Mouse (Mus musculus) midbrain, embryonic 16.5 days (tissue): ENCODE measurements at regions not wholly inside any gene's neighbourhood (a gene's known extent, or its start where the extent isn't known, plus 50 kb on each side); places are given as distances from the start of the nearest gene placed in this dataset.
"Not testable (repeated sequence)": the region's sequence is repeated elsewhere in the genome, so short reads cannot be mapped to it uniquely, and the experiment has no call there.

Experiments
- ATAC-seq: fragments of 200-750 bp; cut with Nextera tagmentation; 2 replicates; pipeline ENCODE4 v1.8.0; 2017; ENCODE audit warnings: moderate TSS enrichment
- H3K27ac ChIP-seq: fragments of 300-500 bp; sonication (generic); 2 replicates; pipeline ENCODE4 v1.5.1; 2014; ENCODE audit warnings: mild to moderate bottlenecking, low read length, mixed read lengths
- H3K27me3 ChIP-seq: fragments of 300-500 bp; sonication (generic); 2 replicates; pipeline ENCODE4 v1.6.1; 2014; ENCODE audit warnings: low read depth, low read length, mixed read lengths; ENCODE audit not compliant: control insufficient read depth, insufficient read depth
- H3K36me3 ChIP-seq: fragments of 300-500 bp; sonication (generic); 2 replicates; pipeline ENCODE4 v1.6.1; 2014; ENCODE audit warnings: mild to moderate bottlenecking, low read length, moderate library complexity, mixed read lengths; ENCODE audit not compliant: control insufficient read depth, insufficient read depth
- H3K4me1 ChIP-seq: fragments of 300-500 bp; sonication (generic); 2 replicates; pipeline ENCODE4 v1.6.1; 2014; ENCODE audit warnings: mild to moderate bottlenecking, low read length, mixed read lengths; ENCODE audit not compliant: control insufficient read depth, insufficient read depth
- H3K4me2 ChIP-seq: fragments of 300-500 bp; sonication (generic); 2 replicates; pipeline ENCODE4 v1.6.1; 2014; ENCODE audit warnings: mild to moderate bottlenecking, low read length, mixed read lengths
- H3K4me3 ChIP-seq: fragments of 300-500 bp; sonication (generic); 2 replicates; pipeline ENCODE4 v1.5.1; 2014; ENCODE audit warnings: low read depth, mild to moderate bottlenecking, low read length, moderate library complexity, mixed read lengths
- H3K9ac ChIP-seq: fragments of 300-500 bp; sonication (generic); 2 replicates; pipeline ENCODE4 v1.6.1; 2014; ENCODE audit warnings: low read depth, low read length, mixed read lengths
- H3K9me3 ChIP-seq: fragments of 300-500 bp; sonication (generic); replicated peaks from 2 replicates; pipeline ENCODE4 v1.6.1; 2014; ENCODE audit warnings: mild to moderate bottlenecking, low read length, mixed read lengths; ENCODE audit not compliant: control insufficient read depth, poor library complexity, severe bottlenecking
- WGBS: fragments of 180-500 bp; shearing (Covaris S2); extraction: QIAGEN DNeasy Blood & Tissue Kit; methylation state at CpG from one replicate; pipeline ENCODE4 v1.1.7; 2014; 5-methylcytosine and 5-hydroxymethylcytosine counted together

DNA sequence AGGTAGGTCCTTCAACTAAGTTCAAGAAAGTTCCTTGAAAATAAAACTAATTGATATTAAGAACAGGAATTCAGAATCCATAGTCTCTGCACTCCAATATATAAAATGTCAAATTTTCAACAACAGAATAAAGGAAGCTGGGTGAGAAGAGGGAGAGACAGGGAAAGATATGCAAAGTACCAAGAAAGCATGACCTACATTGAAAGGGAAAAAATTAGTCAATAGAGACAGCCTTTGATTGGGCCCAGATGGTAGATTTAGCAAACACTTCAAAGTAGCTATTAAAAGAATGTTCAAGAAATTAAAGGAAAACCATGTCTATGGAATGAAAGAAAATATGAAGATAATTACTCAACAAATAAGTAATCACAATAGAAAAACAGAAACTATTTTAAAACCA is 460.0 kb upstream of the 2610301B20Rik start:
- no peaks in the 10 kb centered on the region for H3K9me3 ChIP-seq
- no peak for ATAC-seq

DNA sequence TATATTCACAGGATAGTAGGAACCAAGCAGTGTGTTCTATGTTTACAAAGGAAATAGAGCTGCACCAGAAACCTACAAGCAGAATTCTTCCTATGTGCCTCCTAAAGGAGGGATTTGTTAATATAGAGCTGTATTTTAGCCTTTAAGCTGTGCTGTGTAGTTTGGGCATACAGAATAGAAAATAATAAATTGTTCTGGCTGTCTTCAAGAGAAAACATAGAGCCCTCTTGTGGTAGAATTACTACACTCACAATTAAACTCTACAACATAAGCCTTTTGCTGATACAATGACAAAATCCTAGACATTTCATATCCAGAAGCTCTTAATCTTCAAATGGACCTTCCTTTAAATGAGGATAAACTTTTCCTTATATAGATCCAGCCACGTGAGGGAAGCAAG is 452.9 kb upstream of the 2610301B20Rik start:
- Histone ChIP-seq H3K27ac (no peak overlapping the region), H3K4me2 (no peak overlapping the region), H3K27me3 (no peaks in the 10 kb centered on the region), H3K36me3 (no peaks in the 10 kb centered on the region), H3K4me1 (no peaks in the 10 kb centered on the region), H3K9me3 (no peaks in the 10 kb centered on the region), H3K4me3 (no peak overlapping the region), H3K9ac (no peak overlapping the region)
- ATAC-seq, result no peak
- 80% methylated on average over 1 of the region's 1 CpGs for WGBS

More for the DNA sequence above, 460.0 kb upstream of the 2610301B20Rik start:
- Histone ChIP-seq H3K4me2 (no peak overlapping the region), H3K36me3 (no peaks in the 10 kb centered on the region), H3K9ac (no peak overlapping the region), H3K4me1 (no peaks in the 10 kb centered on the region), H3K4me3 (no peak overlapping the region), H3K27me3 (no peaks in the 10 kb centered on the region), H3K27ac (no peak overlapping the region)

DNA sequence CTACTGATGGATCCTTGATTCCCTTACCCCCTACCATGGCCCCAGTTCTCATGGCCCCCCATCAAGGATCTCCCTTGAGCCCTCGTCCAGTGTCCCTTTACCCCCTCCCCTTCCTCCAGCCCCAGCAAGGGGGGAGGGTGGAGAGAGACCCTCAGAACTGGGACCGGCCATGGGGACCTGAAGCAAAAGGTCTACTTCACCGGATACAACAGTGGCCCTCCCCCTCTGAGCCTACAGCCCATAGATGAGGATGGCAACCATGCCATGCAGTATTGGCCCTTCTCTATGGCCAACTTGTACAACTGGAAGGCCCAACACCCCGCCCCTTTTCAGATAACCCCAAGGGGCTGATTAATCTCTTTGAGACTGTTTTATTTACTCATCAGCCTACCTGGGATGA is 439.9 kb upstream of the 2610301B20Rik start:
- no peaks in the 10 kb centered on the region for H3K4me1 ChIP-seq
- no peaks in the 10 kb centered on the region for H3K9me3 ChIP-seq
- no peak for ATAC-seq
- H3K27ac ChIP-seq, result no peak overlapping the region
- H3K9ac ChIP-seq, result no peak overlapping the region
- WGBS, result 91% methylated on average over 4 of the region's 4 CpGs
- no peaks in the 10 kb centered on the region for H3K27me3 ChIP-seq
- H3K4me2 ChIP-seq, result no peak overlapping the region
- no peak overlapping the region for H3K4me3 ChIP-seq
- H3K36me3 ChIP-seq, result no peaks in the 10 kb centered on the region

DNA sequence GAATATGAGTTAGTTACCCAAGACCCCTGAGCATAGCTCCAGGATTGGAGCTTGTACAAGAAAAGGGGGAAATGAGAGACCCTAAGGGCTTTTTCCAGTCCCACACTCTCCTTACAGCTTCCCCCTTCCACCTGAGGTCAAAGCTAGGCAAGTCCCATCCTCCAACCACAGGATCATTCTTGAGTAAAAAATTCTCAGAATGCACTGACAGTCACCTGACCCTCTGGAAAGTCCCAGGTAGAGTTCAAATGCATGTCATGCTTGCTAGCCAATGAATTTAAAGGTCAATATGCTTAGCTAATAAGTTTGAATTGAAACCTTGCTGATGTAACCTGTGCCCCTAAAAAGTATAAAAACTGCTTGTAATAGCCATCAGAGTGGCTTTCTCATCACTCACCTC is 434.4 kb upstream of the 2610301B20Rik start:
- H3K4me1 ChIP-seq, H3K27me3 ChIP-seq, ATAC-seq, H3K36me3 ChIP-seq, H3K9ac ChIP-seq, H3K4me3 ChIP-seq, H3K9me3 ChIP-seq, H3K4me2 ChIP-seq, H3K27ac ChIP-seq: not testable (repeated sequence)

DNA sequence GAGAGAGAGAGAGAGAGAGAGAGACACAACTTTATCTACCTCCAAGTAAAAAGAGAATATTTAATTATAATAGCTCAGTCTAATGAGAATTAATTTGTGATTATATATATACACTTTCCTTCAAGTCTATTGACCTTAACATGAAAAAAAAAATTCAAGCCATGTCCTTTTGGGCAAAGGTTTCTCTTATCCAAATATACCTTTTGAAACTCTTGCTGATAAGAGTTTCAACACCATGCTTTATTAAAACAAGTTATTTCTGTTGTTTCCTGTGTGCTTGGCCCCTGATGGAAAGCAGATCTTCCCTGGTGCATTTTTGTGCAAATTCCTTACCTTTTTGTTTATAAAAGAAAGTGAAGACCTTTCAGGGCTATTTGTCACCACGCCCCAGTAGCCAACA is 414.7 kb upstream of the 2610301B20Rik start:
- Histone ChIP-seq H3K9me3 (no peaks in the 10 kb centered on the region), H3K4me3 (no peak overlapping the region), H3K27ac (no peak overlapping the region), H3K4me1 (no peaks in the 10 kb centered on the region), H3K4me2 (no peak overlapping the region), H3K9ac (no peak overlapping the region), H3K27me3 (no peaks in the 10 kb centered on the region), H3K36me3 (no peaks in the 10 kb centered on the region)
- no peak for ATAC-seq
- WGBS, result 21% methylated on average over 1 of the region's 1 CpGs

DNA sequence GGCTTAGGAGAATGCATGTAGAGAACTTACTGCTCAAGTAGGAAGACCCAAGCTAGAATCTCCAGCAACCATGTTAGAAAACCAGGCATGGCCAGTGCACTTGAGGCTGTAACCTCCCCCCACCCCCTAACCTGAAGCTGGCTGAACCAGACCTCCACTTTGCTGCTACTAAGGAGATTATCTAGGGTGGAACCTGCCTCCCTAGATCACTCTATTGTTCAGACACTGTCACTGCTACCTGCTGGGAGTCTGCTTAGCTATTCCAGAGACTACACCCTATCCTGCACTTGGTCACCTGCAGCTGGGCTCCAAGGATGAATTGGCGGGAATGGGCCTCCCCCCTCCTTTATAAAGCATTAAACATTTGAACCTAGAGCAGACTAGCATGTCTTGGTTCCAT is 393.4 kb upstream of the 2610301B20Rik start:
- Histone ChIP-seq H3K9me3 (no peaks in the 10 kb centered on the region), H3K4me3 (no peak overlapping the region), H3K27ac (no peak overlapping the region), H3K4me2 (no peak overlapping the region), H3K4me1 (no peaks in the 10 kb centered on the region), H3K27me3 (no peaks in the 10 kb centered on the region), H3K36me3 (no peaks in the 10 kb centered on the region), H3K9ac (no peak overlapping the region)
- WGBS, result 75% methylated on average over 1 of the region's 1 CpGs
- no peak for ATAC-seq

DNA sequence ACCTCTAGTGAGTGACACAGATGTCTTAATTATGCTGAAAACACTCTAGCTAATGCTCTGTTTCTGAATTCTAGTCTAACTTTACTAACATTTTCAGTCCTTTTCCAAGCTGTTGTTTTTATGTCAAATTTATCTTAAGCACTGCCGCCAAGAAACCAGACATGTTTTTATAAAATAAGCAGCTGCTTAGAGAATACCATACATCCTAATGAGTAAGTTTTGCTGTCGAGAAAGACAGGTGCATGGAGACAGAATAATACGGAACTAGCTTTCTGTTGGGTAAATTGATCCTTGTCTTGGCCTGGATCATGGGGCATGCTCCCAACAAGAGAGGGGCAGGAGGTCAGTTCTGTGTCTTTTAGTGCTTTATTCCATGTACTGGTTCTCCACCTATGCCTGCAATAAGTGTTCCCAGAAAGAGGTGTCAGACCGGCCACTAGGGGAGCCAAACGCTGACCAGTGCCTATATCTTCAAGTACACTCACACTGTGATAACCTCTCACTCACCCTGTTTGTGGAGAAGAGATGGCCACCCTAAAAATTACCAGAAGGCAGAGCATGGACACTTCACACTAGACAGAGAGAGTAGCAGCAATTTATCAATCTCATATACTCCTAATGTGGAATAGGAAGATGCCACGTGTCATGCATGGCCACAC is 366.0 kb upstream of the 2610301B20Rik start:
- H3K4me1 ChIP-seq, result no peaks in the 10 kb centered on the region
- no peak overlapping the region for H3K4me2 ChIP-seq
- ATAC-seq, result no peak

DNA sequence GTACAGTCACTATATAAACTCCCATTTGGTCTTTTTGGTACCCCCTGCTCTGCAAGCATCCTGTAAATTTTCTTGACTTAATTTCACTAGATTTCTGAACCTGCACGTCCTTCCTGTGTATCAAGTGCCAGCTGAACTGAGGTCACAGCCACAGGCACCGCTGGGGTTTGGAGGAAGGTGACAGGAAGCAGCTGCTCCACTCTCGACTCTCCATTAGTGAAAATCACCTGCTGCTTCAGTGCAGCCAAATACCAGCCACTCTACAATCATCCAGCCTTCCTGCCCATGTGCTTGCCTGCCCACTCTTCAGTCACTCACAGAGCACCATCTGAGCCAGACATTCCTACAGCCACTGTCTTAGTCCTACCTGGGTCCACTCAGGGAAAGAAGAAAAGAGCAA is 364.3 kb upstream of the 2610301B20Rik start:
- H3K4me1 ChIP-seq, result no peaks in the 10 kb centered on the region
- no peak for ATAC-seq
- no peak overlapping the region for H3K4me2 ChIP-seq
- no peak overlapping the region for H3K27ac ChIP-seq
- H3K4me3 ChIP-seq, result no peak overlapping the region
- no peak overlapping the region for H3K9ac ChIP-seq
- no peaks in the 10 kb centered on the region for H3K36me3 ChIP-seq
- H3K9me3 ChIP-seq, result no peaks in the 10 kb centered on the region
- WGBS, result 83% methylated on average over 3 of the region's 3 CpGs
- H3K27me3 ChIP-seq, result no peaks in the 10 kb centered on the region

More for the DNA sequence above, 366.0 kb upstream of the 2610301B20Rik start:
- Histone ChIP-seq H3K36me3 (no peaks in the 10 kb centered on the region), H3K9ac (no peak overlapping the region), H3K9me3 (no peaks in the 10 kb centered on the region), H3K4me3 (no peak overlapping the region), H3K27ac (no peak overlapping the region), H3K27me3 (no peaks in the 10 kb centered on the region)
- WGBS, result 57% methylated on average over 6 of the region's 6 CpGs

DNA sequence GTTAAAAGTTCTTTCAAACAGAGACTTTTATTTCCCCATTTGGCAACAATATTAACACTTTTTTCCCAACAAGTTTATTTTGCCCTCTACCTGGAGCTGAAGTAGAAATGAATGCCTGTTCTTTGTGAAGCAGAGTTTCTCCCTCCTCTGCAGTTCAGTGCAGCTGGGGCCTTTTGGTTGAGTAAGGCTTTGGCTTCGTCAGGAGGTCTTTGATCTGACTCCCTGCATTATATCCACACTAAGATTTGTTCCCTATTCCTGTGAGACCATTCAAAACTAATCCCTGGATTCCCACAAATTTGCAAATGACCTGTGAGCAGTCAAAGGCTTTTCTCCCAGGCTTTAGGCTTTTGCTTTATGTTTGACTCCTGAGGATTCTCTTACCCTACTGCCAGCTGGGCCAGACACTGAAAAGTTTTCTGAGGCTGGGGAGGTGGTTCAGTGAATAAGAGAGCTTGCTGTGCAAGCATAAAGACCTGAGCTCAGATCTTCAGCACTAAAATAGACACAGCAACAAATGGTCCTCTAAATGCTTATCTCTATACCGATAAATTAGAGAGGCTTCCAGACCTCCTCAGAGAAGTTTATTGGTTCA is 323.5 kb upstream of the 2610301B20Rik start:
- Histone ChIP-seq H3K4me3 (no peak overlapping the region), H3K27ac (no peak overlapping the region), H3K36me3 (no peaks in the 10 kb centered on the region), H3K4me2 (no peak overlapping the region), H3K27me3 (no peaks in the 10 kb centered on the region), H3K4me1 (no peaks in the 10 kb centered on the region), H3K9me3 (no peaks in the 10 kb centered on the region), H3K9ac (no peak overlapping the region)
- 4% methylated on average over 2 of the region's 2 CpGs for WGBS
- ATAC-seq, result peak; percentile 56; the same call in 1 of the 2 replicates
